Mouse (Mus musculus) small intestine, adult 2 months (tissue): ENCODE measurements at regions not wholly inside any gene's neighbourhood (a gene's known extent, or its start where the extent isn't known, plus 50 kb on each side); places are given as distances from the start of the nearest gene placed in this dataset.

ENCODE experiments used
- H3K27ac ChIP-seq: fragments of 200-500 bp; 2 replicates; pipeline ENCODE4 v1.5.1; 2012; ENCODE audit warnings: low read depth, low read length, control low read depth, inconsistent platforms; ENCODE audit not compliant: insufficient read depth
- H3K27me3 ChIP-seq: fragments of 200-500 bp; 2 replicates; pipeline ENCODE4 v1.6.1; 2012; ENCODE audit warnings: mild to moderate bottlenecking, moderate library complexity, low read length, inconsistent platforms; ENCODE audit not compliant: control insufficient read depth, insufficient read depth
- H3K36me3 ChIP-seq: fragments of 200-500 bp; 2 replicates; pipeline ENCODE4 v1.6.1; 2012; ENCODE audit warnings: mild to moderate bottlenecking, low read length, control low read depth, inconsistent platforms; ENCODE audit not compliant: control insufficient read depth, insufficient read depth
- H3K4me1 ChIP-seq: fragments of 200-500 bp; 2 replicates; pipeline ENCODE4 v1.6.1; 2012; ENCODE audit warnings: low read length, inconsistent platforms, mixed read lengths; ENCODE audit not compliant: control insufficient read depth, insufficient read depth, insufficient read length
- H3K4me3 ChIP-seq: fragments of 200-500 bp; 2 replicates; pipeline ENCODE4 v1.5.1; 2012; ENCODE audit warnings: low read depth, mild to moderate bottlenecking, control low read depth, inconsistent platforms, low read length, moderate library complexity
- CTCF ChIP-seq: fragments of 200-500 bp; IDR thresholded peaks from 2 replicates; pipeline ENCODE4 v1.5.1; 2012; ENCODE audit warnings: low read depth, mild to moderate bottlenecking, control low read depth, inconsistent platforms, low read length, moderate library complexity, mixed read lengths; ENCODE audit not compliant: insufficient replicate concordance, insufficient read length; ENCODE audit errors: extremely low read depth
- POLR2A ChIP-seq: fragments of 200-500 bp; IDR thresholded peaks from 2 replicates; pipeline ENCODE4 v1.6.1; 2012; ENCODE audit warnings: low read depth, mild to moderate bottlenecking, control low read depth, inconsistent platforms, low read length, moderate library complexity
- WGBS: fragments of 180-500 bp; shearing (Covaris S2); methylation state at CpG from one replicate; pipeline ENCODE4 v1.1.7; 2018; 5-methylcytosine and 5-hydroxymethylcytosine counted together

GRCm38 (mm10) chr5:15773839-15774238 lies 59.8 kb upstream of the Speer4c start:
- Histone ChIP-seq H3K27ac (no peak overlapping the region), H3K36me3 (no peaks in the 10 kb centered on the region), H3K4me3 (no peak overlapping the region), H3K27me3 (no peaks in the 10 kb centered on the region), H3K4me1 (no peaks in the 10 kb centered on the region)
- TF ChIP-seq CTCF, result no peak
- TF ChIP-seq POLR2A, result no peak
- WGBS, result 61% methylated on average over 3 of the region's 3 CpGs

DNA sequence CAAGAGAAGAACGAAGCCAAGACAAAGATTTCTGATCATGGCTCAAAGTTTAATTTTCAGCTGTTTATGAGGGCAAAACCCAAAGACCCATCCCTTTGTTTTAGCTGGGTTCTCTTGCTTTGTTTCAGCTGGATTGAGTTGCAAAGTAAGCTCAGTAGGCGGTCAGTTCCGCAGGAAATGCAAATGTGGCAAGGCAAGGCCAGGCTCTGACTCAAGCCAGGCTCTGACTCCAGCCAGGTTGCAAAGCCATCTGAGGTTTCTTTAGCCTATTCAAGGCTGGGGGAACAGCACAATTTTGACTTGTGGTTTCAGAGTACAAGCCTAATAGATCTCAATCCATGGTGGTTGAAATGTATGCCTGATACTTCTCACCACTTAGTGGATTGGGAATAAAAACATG lies 60.5 kb upstream of the Speer4c start:
- H3K27me3 ChIP-seq, result no peaks in the 10 kb centered on the region
- TF ChIP-seq CTCF, result no peak
- TF ChIP-seq POLR2A, result no peak
- H3K4me3 ChIP-seq, result no peak overlapping the region
- H3K36me3 ChIP-seq, result no peaks in the 10 kb centered on the region
- no peaks in the 10 kb centered on the region for H3K4me1 ChIP-seq
- 69% methylated on average over 3 of the region's 3 CpGs for WGBS
- H3K27ac ChIP-seq, result no peak overlapping the region

DNA sequence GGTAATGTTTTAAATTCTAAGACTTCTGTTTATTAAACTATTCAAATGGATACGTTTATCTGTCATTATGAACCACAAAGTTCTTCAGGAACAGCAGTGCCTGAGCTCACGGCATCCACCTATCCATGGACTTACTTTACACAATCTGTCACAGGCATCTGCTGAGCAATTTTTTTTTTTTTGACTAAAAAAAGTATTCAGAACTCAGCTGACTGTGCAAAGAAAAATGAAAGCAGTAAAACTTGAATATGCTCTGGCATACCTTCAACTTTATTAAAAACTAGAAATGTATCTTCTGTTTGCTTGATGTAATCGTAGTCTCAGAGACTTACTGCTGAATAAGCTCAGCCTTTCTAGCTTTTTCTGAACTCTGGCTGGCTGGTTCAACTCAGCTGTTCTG lies 62.0 kb upstream of the Speer4c start:
- Histone ChIP-seq H3K4me3 (no peak overlapping the region), H3K27me3 (no peaks in the 10 kb centered on the region), H3K27ac (no peak overlapping the region), H3K4me1 (no peaks in the 10 kb centered on the region), H3K36me3 (no peaks in the 10 kb centered on the region)
- 76% methylated on average over 3 of the region's 3 CpGs for WGBS
- no peak for TF ChIP-seq CTCF
- no peak for TF ChIP-seq POLR2A

- Histone ChIP-seq H3K27me3 (no peaks in the 10 kb centered on the region), H3K4me3 (no peak overlapping the region), H3K27ac (no peak overlapping the region), H3K4me1 (no peaks in the 10 kb centered on the region), H3K36me3 (no peaks in the 10 kb centered on the region)
- 89% methylated on average over 5 of the region's 5 CpGs for WGBS
- no peak for TF ChIP-seq POLR2A
These were observed 89.5 kb upstream of the Speer4c start for GRCm38 (mm10) chr5:15803583-15803982.

DNA sequence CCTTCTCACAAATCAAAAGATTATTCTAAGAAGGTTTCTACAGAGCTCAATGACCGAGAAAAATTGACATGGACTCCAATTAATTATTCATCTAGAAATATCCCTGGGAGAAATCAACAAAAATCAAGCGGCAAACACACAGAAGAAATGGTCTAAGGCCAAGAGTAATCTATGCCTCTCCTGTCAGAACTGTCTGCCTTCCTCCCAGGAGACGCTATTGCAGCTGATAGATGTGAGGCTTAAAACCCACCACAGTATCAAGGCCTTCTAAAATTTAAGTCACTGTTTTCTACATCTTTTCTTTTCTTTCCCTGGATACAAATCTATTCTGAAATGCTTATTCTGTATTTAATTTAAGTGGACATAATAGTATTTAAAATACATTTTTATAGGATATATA lies 102.8 kb upstream of the Speer4c start:
- H3K27ac ChIP-seq, result no peak overlapping the region
- no peaks in the 10 kb centered on the region for H3K36me3 ChIP-seq
- no peaks in the 10 kb centered on the region for H3K4me1 ChIP-seq
- TF ChIP-seq CTCF (no peak), POLR2A (no peak)
- WGBS, result 75% methylated on average over 3 of the region's 3 CpGs
- H3K4me3 ChIP-seq, result no peak overlapping the region
- H3K27me3 ChIP-seq, result no peaks in the 10 kb centered on the region

DNA sequence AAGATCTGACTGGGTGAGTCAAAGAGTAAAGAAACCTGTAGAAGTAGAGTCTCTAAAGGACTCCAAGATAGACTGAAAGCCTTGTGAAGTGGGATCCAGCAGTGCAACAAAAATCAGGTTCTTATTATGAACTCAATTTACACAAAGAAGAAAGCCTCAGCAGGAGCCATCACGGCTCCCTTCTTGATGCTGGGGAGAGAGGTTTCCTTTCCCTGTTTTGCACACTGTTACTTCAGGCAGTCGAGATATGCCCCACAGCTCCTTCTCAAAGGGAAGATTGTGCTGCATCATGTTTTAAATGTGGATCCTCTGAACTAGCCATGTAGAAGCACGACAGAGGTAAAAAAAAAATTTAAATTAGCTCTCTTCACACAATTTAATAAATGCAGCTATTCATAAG lies 103.3 kb upstream of the Speer4c start:
- 36% methylated on average over 3 of the region's 3 CpGs for WGBS
- TF ChIP-seq POLR2A (no peak), CTCF (no peak)
- no peak overlapping the region for H3K4me3 ChIP-seq
- no peaks in the 10 kb centered on the region for H3K27me3 ChIP-seq
- H3K36me3 ChIP-seq, result no peaks in the 10 kb centered on the region
- no peak overlapping the region for H3K27ac ChIP-seq
- H3K4me1 ChIP-seq, result no peaks in the 10 kb centered on the region

DNA sequence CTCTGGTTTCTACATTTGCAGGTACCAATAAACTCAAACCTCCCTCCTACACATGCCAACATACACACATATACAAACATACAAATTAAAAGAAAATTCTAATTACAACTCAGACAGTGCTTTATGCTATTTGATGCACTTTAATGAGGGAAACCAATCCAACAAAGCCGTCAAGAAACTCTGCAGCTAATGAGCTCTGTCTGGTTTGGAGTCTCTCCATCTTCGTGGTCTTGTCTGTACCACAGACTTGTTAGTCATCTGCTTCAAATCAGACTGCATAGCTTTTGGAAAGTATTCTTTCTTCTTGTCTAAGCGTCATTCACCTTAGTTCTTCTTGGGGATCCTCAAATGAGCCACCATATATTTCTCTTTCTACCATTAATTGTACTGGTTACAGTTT lies 108.9 kb upstream of the Speer4c start:
- TF ChIP-seq CTCF (no peak), POLR2A (no peak)
- H3K4me1 ChIP-seq, result no peaks in the 10 kb centered on the region
- H3K36me3 ChIP-seq, result no peaks in the 10 kb centered on the region
- no peak overlapping the region for H3K27ac ChIP-seq
- WGBS, result 85% methylated on average over 3 of the region's 3 CpGs
- no peak overlapping the region for H3K4me3 ChIP-seq
- no peaks in the 10 kb centered on the region for H3K27me3 ChIP-seq

GRCm38 (mm10) chr5:15831527-15831926 lies 103.0 kb upstream of the Cacna2d1 start:
- Histone ChIP-seq H3K27ac (no peak overlapping the region), H3K4me3 (no peak overlapping the region), H3K27me3 (no peaks in the 10 kb centered on the region), H3K4me1 (no peaks in the 10 kb centered on the region), H3K36me3 (no peaks in the 10 kb centered on the region)
- no peak for TF ChIP-seq POLR2A
- TF ChIP-seq CTCF, result no peak
- 86% methylated on average over 1 of the region's 1 CpGs for WGBS
